Mouse (Mus musculus) thymus, postnatal 0 days (tissue): ENCODE measurements around the gene Slc1a7. TPM values are rescaled to one million over a fixed set of nuclear protein-coding genes. Genes with fewer than 3 reads are reported as not detected.

Experiments
- DNase-seq: peaks from one replicate; pipeline ENCODE4 v3.0.0-alpha.2; 2015; ENCODE audit warnings: low spot score
- polyA plus RNA-seq: library from polyadenylated mRNA; unstranded; fragments of >200 nt; fragmentation: Nextera tagmentation; extraction: Ambion mirVana; gene quantifications from 2 replicates; pipeline ENCODE4 v1.2.1, GENCODE M21; 2015

Slc1a7 gene
- polyA plus RNA-seq, 1 experiment from 2014 or later = not detected

DNA sequence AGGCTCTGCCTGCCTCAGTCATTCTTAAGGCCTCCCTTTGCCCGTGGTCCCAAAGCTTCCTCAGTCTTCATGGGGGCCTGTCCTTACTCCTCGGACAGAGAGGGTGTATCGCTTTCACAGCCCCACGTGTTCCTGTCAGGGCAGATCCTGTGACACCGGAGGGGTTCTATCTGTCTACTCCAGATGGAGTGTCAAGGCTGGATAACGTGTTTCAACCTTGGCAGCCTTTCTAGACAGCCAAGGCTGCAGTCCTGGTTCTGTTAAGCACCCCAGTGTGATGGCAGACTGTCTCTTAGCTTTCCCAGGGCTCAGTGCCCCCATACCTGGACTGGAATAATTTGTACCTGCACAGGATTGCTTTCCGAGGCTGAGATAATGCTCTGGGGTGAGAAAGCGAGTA, 40.4 kb downstream of the Slc1a7 start:
- no peak for DNase-seq

DNA sequence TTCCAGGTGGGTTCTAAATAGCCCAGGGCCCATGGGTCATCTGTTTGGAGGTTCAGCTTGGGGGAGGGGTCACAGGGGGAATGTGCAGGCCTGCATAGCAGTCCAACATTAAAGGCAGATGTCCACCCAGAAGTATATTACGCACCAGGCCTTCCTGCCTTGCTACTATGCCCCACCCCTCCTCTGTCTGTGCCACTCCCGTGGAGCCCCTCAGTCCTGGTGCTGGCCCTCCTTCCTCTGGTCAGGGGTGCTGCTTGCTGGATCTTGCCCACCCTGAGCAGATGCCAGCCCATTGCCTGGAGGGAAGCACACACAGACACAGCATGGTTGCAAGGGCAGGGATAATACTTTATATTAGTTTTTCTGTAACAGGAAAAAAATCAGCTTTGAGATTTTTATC, 46.3 kb downstream of the Slc1a7 start:
- DNase-seq = no peak

DNA sequence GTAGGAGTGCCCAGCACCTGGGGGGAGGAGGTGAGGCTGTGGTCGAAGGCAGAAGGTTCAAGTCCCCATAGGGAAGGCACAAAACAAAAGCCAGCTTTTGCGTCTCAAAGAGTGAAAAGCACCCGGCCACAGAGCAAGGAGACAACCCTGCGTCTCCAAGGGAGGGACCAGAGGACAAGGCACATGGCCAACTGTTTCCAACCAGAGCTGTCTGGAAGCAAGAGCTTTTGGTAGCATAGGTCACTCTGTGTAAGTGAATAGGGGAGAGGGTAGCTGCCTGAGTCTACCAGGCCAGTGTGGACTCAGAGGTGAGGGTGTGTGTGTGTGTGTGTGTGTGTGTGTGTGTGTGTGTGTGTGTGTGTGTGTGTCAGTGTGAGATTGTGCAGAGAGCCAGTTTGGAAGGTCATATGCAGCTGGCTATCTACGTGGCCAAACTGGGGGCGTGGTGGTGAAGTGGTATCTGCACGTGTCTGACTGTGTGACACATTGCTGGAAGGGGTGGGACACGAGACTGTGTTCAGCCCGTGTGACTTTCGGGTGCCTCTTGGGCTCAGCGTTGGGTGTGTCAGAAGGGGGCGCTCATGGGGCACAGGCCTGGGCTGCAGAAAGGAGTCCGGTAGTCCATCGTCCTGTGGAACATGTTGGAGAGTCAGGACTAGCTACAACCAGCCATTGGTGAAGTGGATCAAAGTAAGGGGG, 47.1 kb downstream of the Slc1a7 start:
- DNase-seq = no peak

- no peak for DNase-seq
These were observed 48.2 kb downstream of the Slc1a7 start for GRCm38 (mm10) chr4:108016321-108016720.

DNA sequence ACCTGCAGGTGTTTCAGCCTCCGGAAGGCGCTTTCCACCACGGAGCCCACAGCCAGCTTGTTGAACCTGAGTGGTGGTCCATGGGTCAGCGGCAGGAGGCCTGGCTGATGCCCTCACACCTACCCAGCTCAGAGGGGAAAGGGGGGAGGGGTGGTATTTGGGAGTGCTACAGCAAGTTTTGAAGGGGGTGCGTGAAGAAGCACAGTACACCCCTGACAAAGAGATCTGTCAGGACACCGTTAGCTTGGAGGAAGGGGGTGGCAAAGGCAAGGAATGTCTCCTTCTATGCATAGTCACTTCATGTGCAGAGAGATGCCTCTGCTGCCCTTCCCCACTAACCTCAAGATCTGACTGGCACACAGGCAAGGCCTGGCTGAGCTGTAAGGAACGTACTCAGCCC, 49.7 kb downstream of the Slc1a7 start:
- DNase-seq = no peak

GRCm38 (mm10) chr4:108018241-108018923, 50.2 kb downstream of the Slc1a7 start:
- peak; percentile 86 for DNase-seq

DNA sequence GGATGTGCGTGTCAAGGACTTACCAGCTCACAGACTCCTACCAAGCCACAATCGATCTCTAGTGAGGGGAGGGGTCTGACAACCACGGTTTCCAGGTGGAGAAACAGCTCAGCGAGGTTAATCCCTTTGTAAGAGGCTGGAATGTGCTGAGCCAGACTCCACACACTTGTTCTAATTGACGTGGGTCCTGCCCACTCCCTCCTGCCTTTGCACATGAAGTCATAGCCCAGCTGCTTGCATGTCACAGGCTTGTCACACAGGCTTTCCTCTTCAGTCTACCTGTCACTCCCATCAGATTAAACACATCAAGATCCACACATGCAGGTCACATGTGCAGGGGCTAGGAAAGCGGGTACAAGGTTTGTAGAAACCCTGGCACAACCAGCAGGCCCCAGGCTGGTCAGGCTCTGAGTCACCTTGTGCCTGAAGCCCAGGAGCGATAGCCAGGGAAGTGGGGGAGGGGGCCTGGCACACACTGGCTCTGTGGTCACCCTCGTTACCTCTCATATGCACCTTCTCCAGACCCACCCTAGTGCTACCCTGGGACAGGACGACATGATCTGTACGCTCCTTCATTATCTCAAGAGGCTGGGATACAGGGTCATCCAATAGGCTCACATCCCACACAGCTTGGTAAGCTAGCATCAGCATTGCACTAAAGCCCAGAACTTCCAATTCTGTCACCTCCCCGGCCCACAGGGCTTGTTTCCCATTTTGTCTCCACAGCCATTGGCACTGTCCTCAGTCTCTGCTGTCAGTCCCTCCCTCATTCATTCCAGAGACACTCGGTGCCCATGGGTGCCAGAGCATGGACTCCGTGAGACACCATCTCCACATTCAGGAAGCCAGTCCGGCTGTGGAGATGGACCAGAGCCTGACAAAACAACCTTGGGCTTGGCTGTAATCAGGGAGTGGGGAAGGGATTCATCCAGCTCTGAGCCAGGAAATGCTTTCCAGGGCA, 51.1 kb downstream of the Slc1a7 start:
- DNase-seq = peak; percentile 14

DNA sequence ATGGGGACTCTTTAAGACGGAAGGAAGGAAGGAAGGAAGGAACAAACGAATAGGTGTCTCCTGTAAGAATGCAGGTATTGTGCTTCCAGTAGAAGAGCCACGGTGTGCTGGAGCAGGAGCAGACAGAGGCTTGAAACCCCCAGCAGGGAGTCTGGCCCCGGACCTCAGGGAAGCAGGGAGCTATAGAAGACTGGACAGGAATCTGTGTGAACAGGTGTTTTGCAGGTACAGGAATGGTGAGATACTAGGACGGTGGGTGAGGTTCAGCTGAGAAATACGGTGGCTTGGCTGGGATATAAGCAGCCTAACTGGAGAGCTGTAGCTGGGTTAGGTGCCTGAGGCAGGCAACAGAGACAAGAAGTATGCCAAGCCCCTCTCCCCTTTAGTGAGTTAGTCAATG, 52.0 kb downstream of the Slc1a7 start:
- DNase-seq = no peak

DNA sequence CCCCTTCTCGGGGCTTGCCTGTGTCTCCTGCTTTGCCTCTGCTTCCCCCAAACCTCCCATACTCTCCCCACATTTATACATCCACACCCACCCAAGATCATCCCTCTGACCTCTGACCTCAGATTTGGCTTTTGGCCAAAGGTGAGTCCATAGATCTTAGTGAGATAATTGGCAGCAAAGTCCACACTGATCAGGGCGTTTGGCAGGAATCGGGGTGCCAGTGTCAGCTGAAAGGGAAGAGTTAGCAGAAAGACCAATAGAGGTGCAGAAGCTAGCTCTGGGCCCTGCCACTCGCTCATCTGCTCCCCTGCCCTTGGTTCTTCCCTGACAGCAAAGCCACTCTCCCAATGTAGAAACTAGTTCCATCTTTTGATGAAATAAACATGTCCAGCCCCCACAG, 55.1 kb downstream of the Slc1a7 start:
- no peak for DNase-seq

- DNase-seq = no peak
These were observed 56.5 kb downstream of the Slc1a7 start for GRCm38 (mm10) chr4:108024641-108025040.

GRCm38 (mm10) chr4:108025269-108025668, 57.1 kb downstream of the Slc1a7 start:
- DNase-seq = no peak

GRCm38 (mm10) chr4:108026193-108026592, 58.1 kb downstream of the Slc1a7 start:
- no peak for DNase-seq

- peak; percentile 42 for DNase-seq
These were observed 62.9 kb downstream of the Slc1a7 start for GRCm38 (mm10) chr4:108030888-108031501.

GRCm38 (mm10) chr4:108031502-108032351, 63.6 kb downstream of the Slc1a7 start:
- DNase-seq = peak; percentile 40

DNA sequence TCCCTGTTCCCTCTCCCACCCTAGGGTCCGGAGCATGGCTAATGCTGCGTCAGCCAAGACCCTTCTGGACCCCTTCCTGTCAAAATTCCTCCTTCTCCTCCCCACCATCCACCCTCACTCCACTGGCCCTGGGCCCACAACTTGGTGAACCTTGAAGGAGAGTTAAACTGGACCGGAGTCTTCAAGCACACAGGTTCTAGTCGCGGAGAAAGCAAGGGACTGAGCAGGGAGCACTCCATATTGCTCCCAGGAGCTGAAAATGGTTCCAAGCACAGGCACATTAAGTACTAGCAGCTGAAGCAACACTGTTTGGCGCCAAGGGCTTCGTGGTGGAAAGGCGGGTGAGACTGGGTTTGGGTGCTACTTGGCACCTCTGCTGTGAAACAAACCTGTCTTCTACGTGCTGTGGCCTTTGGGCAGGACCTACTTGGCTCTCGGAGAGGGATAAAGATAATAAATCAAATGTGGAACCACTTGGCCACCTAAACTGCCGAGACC, 64.3 kb downstream of the Slc1a7 start:
- DNase-seq = no peak

GRCm38 (mm10) chr4:108033041-108033764, 65.1 kb downstream of the Slc1a7 start:
- no peak for DNase-seq

DNA sequence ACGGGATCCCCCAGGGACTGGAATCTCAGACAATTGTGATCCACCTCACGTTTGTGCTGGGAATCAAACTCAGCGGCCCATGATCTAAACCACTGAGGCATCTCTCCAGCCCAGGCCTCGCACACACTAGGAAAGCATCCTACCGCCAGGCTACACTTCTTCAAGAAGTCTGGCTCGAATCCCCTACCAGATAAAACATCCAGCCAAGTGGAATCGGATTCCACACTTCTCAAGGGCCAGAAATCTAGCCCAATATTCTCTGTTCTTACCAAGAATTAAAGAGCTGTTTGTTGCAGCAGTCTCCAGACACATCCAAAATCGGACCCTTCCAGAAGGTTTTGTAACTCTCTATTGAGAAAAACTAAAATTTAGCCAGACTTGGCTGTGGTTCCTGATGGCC, 68.9 kb downstream of the Slc1a7 start:
- no peak for DNase-seq

DNA sequence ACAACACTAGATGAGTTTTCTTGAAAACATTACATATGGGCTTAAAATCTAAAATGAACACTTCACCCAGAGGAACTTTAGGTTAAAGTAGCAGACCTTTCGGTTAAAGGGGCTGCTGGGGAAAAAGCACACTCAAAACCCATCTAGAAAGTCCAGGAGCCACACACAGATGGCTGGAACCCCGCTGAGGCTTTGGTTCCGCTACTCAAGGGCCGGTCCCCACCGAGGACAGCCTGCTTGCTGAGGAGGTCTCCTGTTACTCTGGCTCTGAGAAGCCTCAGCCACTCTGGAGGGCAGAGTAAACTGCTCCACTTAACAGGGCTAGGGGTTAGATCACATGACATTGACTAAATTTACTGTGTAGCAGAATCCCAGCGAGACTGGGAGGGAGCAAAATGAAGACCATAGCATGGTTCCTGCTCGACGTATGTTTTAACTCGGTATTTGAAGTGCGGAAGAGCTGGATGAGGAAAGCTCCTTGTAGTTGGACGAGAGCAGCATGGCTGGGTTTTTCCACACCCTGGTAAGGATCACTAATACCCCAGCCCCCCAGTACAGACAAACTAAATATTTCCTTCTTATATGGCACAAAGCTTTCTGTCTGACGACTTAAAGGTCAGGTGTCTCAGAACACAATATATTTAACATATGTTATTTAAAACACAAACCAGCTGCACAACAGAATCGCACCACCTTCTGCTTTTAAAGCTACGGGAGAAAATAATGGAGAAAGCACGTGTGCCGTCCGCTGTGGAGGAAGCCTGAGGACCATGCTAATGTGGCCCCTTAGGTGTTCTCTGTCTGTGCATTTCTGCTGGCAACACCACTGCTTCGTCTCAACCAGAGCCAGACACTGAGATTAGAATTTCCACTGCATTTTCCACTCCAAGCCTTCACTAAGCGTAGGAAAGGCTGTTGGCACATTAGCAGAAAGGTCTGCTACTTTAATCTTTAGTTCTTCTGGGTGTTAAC, 77.3 kb downstream of the Slc1a7 start:
- no peak for DNase-seq
